Comparison of ENCODE assay signal across 12 mouse cellular contexts in the genomic region with DNA sequence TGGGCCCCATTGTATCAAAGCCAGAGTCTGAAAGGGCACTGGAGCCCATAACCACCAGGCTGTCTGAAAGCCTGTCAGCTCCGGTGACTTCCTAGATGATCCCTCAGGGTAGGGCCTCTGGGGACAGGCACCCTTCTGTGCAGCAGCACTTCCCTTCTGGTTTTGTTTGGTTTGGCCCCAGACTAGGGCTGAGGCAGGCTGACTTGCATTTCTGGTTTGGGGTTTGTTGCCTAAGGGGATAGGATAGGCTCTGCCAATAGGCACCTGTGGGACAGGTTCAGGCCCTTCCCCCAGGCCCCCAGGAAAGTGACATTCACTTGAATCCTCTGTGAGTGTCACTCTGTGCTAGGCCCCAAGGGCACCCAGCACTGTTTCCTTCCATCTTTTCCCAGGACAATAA.
A peak's percentile ranks its signal among the peaks of the same experiment; 100 is the strongest.
DNase-seq lines count a peak whose midpoint lies in the region; ATAC-seq lines count a peak whose summit lies in the region.
"Had no signal": no experiment of that assay in that cellular context is flagged by ENCODE, and none has a peak within 500 bp of the region (broad histone marks: within the 10 kb centered on the region; RNA-seq: fewer than 3 reads in every experiment).

No protein-coding gene starts in this region.

- H3K36me3 ChIP-seq in forebrain, embryonic 11.5 days (ENCODE audit: control insufficient read depth, insufficient read depth, low read length), result no peaks in the 10 kb centered on the region
- peaks cover 34% of the 10 kb centered on the region for H3K36me3 ChIP-seq in forebrain, embryonic 12.5 days (replicated peaks)
- peaks cover 12% of the 10 kb centered on the region; the same call in 1 of the 2 replicates for H3K36me3 ChIP-seq in intestine, embryonic 14.5 days (ENCODE audit: control insufficient read depth, insufficient read depth, low read length)
- H3K36me3 ChIP-seq in stomach, embryonic 16.5 days (ENCODE audit: control insufficient read depth, insufficient read depth, low read length), result no peaks in the 10 kb centered on the region

- no peak overlapping the region for H3K27ac ChIP-seq in forebrain, embryonic 11.5 days (ENCODE audit: low read depth, low read length)
- H3K27ac ChIP-seq in forebrain, embryonic 12.5 days, result no peak overlapping the region
- no peak overlapping the region; the same call in 1 of the 2 replicates for H3K27ac ChIP-seq in intestine, embryonic 14.5 days (ENCODE audit: low read depth)
- H3K27ac ChIP-seq in stomach, embryonic 16.5 days (ENCODE audit: low read length), result peak overlapping the region; percentile 82
- H3K27ac ChIP-seq: limb, embryonic 15.5 days had no signal

- H3K9me3 ChIP-seq in forebrain, embryonic 11.5 days (ENCODE audit: control insufficient read depth, low read length), result no peaks in the 10 kb centered on the region
- no peaks in the 10 kb centered on the region for H3K9me3 ChIP-seq in forebrain, embryonic 12.5 days
- H3K9me3 ChIP-seq in intestine, embryonic 14.5 days (ENCODE audit: control insufficient read depth, low read length), result no peaks in the 10 kb centered on the region
- no peaks in the 10 kb centered on the region for H3K9me3 ChIP-seq in stomach, embryonic 16.5 days (replicated peaks; ENCODE audit: control insufficient read depth, low read length)
- H3K9me3 ChIP-seq: limb, embryonic 15.5 days had no signal

- 48% methylated on average over 1 of the region's 1 CpGs for WGBS in forebrain, embryonic 11.5 days
- 60% methylated on average over 1 of the region's 1 CpGs for whole genome bisulfite sequencing in forebrain, embryonic 12.5 days
- WGBS in intestine, embryonic 14.5 days, result 43% methylated on average over 1 of the region's 1 CpGs
- WGBS in stomach, embryonic 16.5 days, result 68% methylated on average over 1 of the region's 1 CpGs

- ATAC-seq in forebrain, embryonic 11.5 days (replicated peaks; ENCODE audit: low FRiP score), result 0 out of 2 replicates have a peak, but pooled peaks have one; percentile 15
- no peak for ATAC-seq in forebrain, embryonic 12.5 days (ENCODE audit: low FRiP score)
- peak; percentile 65 for ATAC-seq in intestine, embryonic 14.5 days (replicated peaks; ENCODE audit: low FRiP score, low TSS enrichment, low read depth)
- ATAC-seq in stomach, embryonic 16.5 days (ENCODE audit: insufficient read depth, low FRiP score), result peak; percentile 72

- DNase-seq in forebrain, embryonic 11.5 days (ENCODE audit: low spot score), result no peak
- peak; percentile 30 for DNase-seq in thymus, postnatal 25 days
- DNase-seq in thymus, adult 18-20 months, result no peak
- no peak for DNase-seq in intestine, embryonic 14.5 days (ENCODE audit: low spot score)
- DNase-seq in adipocyte (ENCODE audit: low spot score), result no peak
- DNase-seq in ovary, postnatal 14 days (ENCODE audit: low spot score), result no peak
- DNase-seq: cerebellum, adult 9-10 months; gastrocnemius, postnatal 10 days; layer of hippocampus, postnatal 36 days had no signal

- H3K4me3 ChIP-seq in forebrain, embryonic 11.5 days (ENCODE audit: low read depth, low read length), result no peak overlapping the region
- H3K4me3 ChIP-seq in forebrain, embryonic 12.5 days (replicated peaks), result no peak overlapping the region
- H3K4me3 ChIP-seq in intestine, embryonic 14.5 days (ENCODE audit: low read depth, low read length), result no peak overlapping the region
- H3K4me3 ChIP-seq in stomach, embryonic 16.5 days (replicated peaks; ENCODE audit: low read length), result no peak overlapping the region
- H3K4me3 ChIP-seq: limb, embryonic 15.5 days had no signal

- H3K4me2 ChIP-seq in forebrain, embryonic 11.5 days (ENCODE audit: low read depth, low read length, severe bottlenecking), result no peak overlapping the region
- no peak overlapping the region for H3K4me2 ChIP-seq in forebrain, embryonic 12.5 days
- no peak overlapping the region for H3K4me2 ChIP-seq in intestine, embryonic 14.5 days (ENCODE audit: low read length)
- H3K4me2 ChIP-seq in stomach, embryonic 16.5 days (ENCODE audit: low read depth, low read length), result no peak overlapping the region
- H3K4me2 ChIP-seq: limb, embryonic 15.5 days had no signal

- no peaks in the 10 kb centered on the region for H3K27me3 ChIP-seq in forebrain, embryonic 11.5 days (ENCODE audit: control insufficient read depth, insufficient read depth, low read length)
- no peaks in the 10 kb centered on the region for H3K27me3 ChIP-seq in forebrain, embryonic 12.5 days
- no peaks in the 10 kb centered on the region for H3K27me3 ChIP-seq in intestine, embryonic 14.5 days (replicated peaks; ENCODE audit: control insufficient read depth, insufficient read depth, low read length)
- no peaks in the 10 kb centered on the region for H3K27me3 ChIP-seq in stomach, embryonic 16.5 days (ENCODE audit: control insufficient read depth, insufficient read depth, low read length)
- H3K27me3 ChIP-seq: limb, embryonic 15.5 days had no signal

- no peak overlapping the region for H3K9ac ChIP-seq in forebrain, embryonic 11.5 days (ENCODE audit: low read length)
- H3K9ac ChIP-seq in forebrain, embryonic 12.5 days, result no peak overlapping the region
- H3K9ac ChIP-seq in intestine, embryonic 14.5 days (ENCODE audit: low read length), result no peak overlapping the region
- no peak overlapping the region for H3K9ac ChIP-seq in stomach, embryonic 16.5 days (ENCODE audit: low read length)
- H3K9ac ChIP-seq: limb, embryonic 15.5 days had no signal

- peaks cover 3% of the 10 kb centered on the region; the same call in 1 of the 2 replicates for H3K4me1 ChIP-seq in forebrain, embryonic 11.5 days (replicated peaks; ENCODE audit: control insufficient read depth, insufficient read depth, low read length)
- peaks cover 16% of the 10 kb centered on the region for H3K4me1 ChIP-seq in forebrain, embryonic 12.5 days
- peaks cover 9% of the 10 kb centered on the region; the same call in 1 of the 2 replicates for H3K4me1 ChIP-seq in intestine, embryonic 14.5 days (replicated peaks; ENCODE audit: control insufficient read depth, insufficient read depth, low read length)
- H3K4me1 ChIP-seq in stomach, embryonic 16.5 days (ENCODE audit: control insufficient read depth, insufficient read depth, low read length), result peaks cover 59% of the 10 kb centered on the region
